15 mouse cellular contexts compared by ENCODE assay signal in the genomic region with DNA sequence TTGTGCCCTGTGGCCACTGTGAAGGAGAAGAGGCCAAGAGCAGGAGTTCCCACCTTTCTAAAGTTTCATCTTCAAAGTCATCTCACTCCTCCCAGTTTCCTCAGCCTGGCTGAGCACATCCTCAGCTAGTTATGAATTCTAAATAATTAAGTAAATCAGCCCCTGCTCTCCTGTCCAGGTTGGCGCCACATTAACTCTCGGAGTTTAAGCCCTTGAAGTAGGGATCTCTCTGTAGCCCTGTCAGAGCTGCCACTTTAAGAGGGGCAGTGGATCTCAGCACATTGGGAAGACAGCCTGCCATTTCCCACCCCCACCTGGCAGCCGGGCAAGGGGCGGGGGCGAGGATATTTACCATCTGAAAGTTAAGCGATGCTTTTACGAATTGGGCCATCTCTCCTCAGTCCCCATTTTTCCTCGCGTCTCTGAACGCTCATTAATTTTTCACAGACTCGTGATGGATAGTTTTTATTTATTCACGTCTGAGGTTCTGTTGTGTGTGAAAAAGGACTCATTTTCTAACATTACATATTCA.
DNase-seq lines count a peak whose midpoint lies in the region; ATAC-seq and TF ChIP-seq lines count a peak whose summit lies in the region.
"Had no signal": no experiment of that assay in that cellular context is flagged by ENCODE, and none has a peak within 500 bp of the region (broad histone marks: within the 10 kb centered on the region; RNA-seq: fewer than 3 reads in every experiment).

No protein-coding gene starts in this region.

- no peak for ATAC-seq in forebrain, embryonic 15.5 days (replicated peaks)
- no peak for ATAC-seq in forebrain, postnatal 0 days
- ATAC-seq in stomach, postnatal 0 days (ENCODE audit: low FRiP score, low TSS enrichment): no peak

- WGBS in forebrain, embryonic 15.5 days: 41% methylated on average over 12 of the region's 12 CpGs
- 39% methylated on average over 12 of the region's 12 CpGs for WGBS in forebrain, postnatal 0 days
- WGBS in stomach, postnatal 0 days: 85% methylated on average over 12 of the region's 12 CpGs

- TF ChIP-seq CTCF in forebrain, postnatal 0 days (IDR thresholded peaks at IDR 0.05; ENCODE audit: low read depth): no peak
- TF ChIP-seq CTCF in stomach, postnatal 0 days (IDR thresholded peaks at IDR 0.05; ENCODE audit: low read depth): no peak

- no peak for TF ChIP-seq EP300 in stomach, postnatal 0 days (optimal IDR thresholded peaks at IDR 0.05)

- intact Hi-C loops in left cerebral cortex, postnatal 4 days (cut with DNase I): no loop called here

- DNase-seq in cerebellum, adult 11-12 months: peak; percentile 59
- DNase-seq in cerebellum, adult 11 months: no peak
- no peak for DNase-seq in forebrain, postnatal 0 days
- DNase-seq in left cerebral cortex, postnatal 4 days: peak; percentile 35
- DNase-seq in left cerebral cortex, adult 18-20 months (ENCODE audit: low spot score in 2 of 2): no peak
- DNase-seq in retina, postnatal 1 day: peak; percentile 45
- no peak for DNase-seq in stomach, postnatal 0 days (ENCODE audit: low spot score)
- DNase-seq: adrenal gland, postnatal 14 days; kidney, adult 18-20 months; kidney, postnatal 4 days; liver, embryonic 13.5 days; lung, adult 2 months had no signal

- no peak overlapping the region for H3K4me2 ChIP-seq in forebrain, embryonic 15.5 days (replicated peaks)
- no peak overlapping the region for H3K4me2 ChIP-seq in forebrain, postnatal 0 days (ENCODE audit: low read depth)
- H3K4me2 ChIP-seq in stomach, postnatal 0 days (replicated peaks; ENCODE audit: low read depth): no peak overlapping the region
- H3K4me2 ChIP-seq: embryonic facial prominence, embryonic 12.5 days; liver, embryonic 13.5 days had no signal

- H3K4me3 ChIP-seq in forebrain, embryonic 15.5 days: no peak overlapping the region
- no peak overlapping the region for H3K4me3 ChIP-seq in forebrain, postnatal 0 days (ENCODE audit: low read depth, low read length)
- H3K4me3 ChIP-seq in stomach, postnatal 0 days (ENCODE audit: low read depth, low read length): no peak overlapping the region
- H3K4me3 ChIP-seq: embryonic facial prominence, embryonic 12.5 days; heart, embryonic 10.5 days; liver, embryonic 13.5 days had no signal

- peaks cover 37% of the 10 kb centered on the region for H3K4me1 ChIP-seq in forebrain, embryonic 15.5 days
- peaks cover 8% of the 10 kb centered on the region; the same call in 1 of the 2 replicates for H3K4me1 ChIP-seq in forebrain, postnatal 0 days (ENCODE audit: insufficient read depth)
- no peaks in the 10 kb centered on the region for H3K4me1 ChIP-seq in stomach, postnatal 0 days (replicated peaks; ENCODE audit: control insufficient read depth, insufficient read depth)
- H3K4me1 ChIP-seq: heart, embryonic 10.5 days had no signal

- H3K36me3 ChIP-seq in forebrain, embryonic 15.5 days: no peaks in the 10 kb centered on the region
- no peaks in the 10 kb centered on the region for H3K36me3 ChIP-seq in forebrain, postnatal 0 days (ENCODE audit: insufficient read depth)
- no peaks in the 10 kb centered on the region for H3K36me3 ChIP-seq in stomach, postnatal 0 days (ENCODE audit: control insufficient read depth, insufficient read depth, low read length)
- H3K36me3 ChIP-seq: embryonic facial prominence, embryonic 12.5 days; heart, embryonic 10.5 days; liver, embryonic 13.5 days had no signal

- no peaks in the 10 kb centered on the region for H3K9me3 ChIP-seq in forebrain, embryonic 15.5 days
- H3K9me3 ChIP-seq in forebrain, postnatal 0 days (ENCODE audit: low read length): no peaks in the 10 kb centered on the region
- no peaks in the 10 kb centered on the region for H3K9me3 ChIP-seq in stomach, postnatal 0 days (ENCODE audit: control insufficient read depth, low read length)
- H3K9me3 ChIP-seq: embryonic facial prominence, embryonic 12.5 days; heart, embryonic 10.5 days; liver, embryonic 13.5 days had no signal

- no peaks in the 10 kb centered on the region for H3K27me3 ChIP-seq in forebrain, embryonic 15.5 days
- peaks cover 15% of the 10 kb centered on the region; the same call in 1 of the 2 replicates for H3K27me3 ChIP-seq in forebrain, postnatal 0 days (ENCODE audit: insufficient read depth, low read length)
- no peaks in the 10 kb centered on the region for H3K27me3 ChIP-seq in stomach, postnatal 0 days (ENCODE audit: control insufficient read depth, insufficient read depth, low read length)
- H3K27me3 ChIP-seq: embryonic facial prominence, embryonic 12.5 days; liver, embryonic 13.5 days had no signal

- no peak overlapping the region for H3K9ac ChIP-seq in forebrain, embryonic 15.5 days (replicated peaks)
- no peak overlapping the region for H3K9ac ChIP-seq in forebrain, postnatal 0 days
- H3K9ac ChIP-seq in stomach, postnatal 0 days (ENCODE audit: low read length): no peak overlapping the region
- H3K9ac ChIP-seq: embryonic facial prominence, embryonic 12.5 days; liver, embryonic 13.5 days had no signal

- 0 out of 2 replicates have a peak overlapping the region, but pooled peaks have one; percentile 51 for H3K27ac ChIP-seq in forebrain, embryonic 15.5 days (replicated peaks)
- H3K27ac ChIP-seq in forebrain, postnatal 0 days (ENCODE audit: low read depth, low read length): no peak overlapping the region
- no peak overlapping the region for H3K27ac ChIP-seq in stomach, postnatal 0 days (replicated peaks)
- H3K27ac ChIP-seq: heart, embryonic 10.5 days; liver, embryonic 13.5 days had no signal

Comparison
In these comparisons a context has a peak if more than half of its experiments do, and no peak if none do; other contexts are left out.
1. DNase-seq: peak in cerebellum, adult 11-12 months (single experiment), left cerebral cortex, postnatal 4 days (single experiment) and retina, postnatal 1 day (single experiment); none in cerebellum, adult 11 months (single experiment), forebrain, postnatal 0 days (single experiment), left cerebral cortex, adult 18-20 months (0 of 2) and stomach, postnatal 0 days (single experiment).